Mouse (Mus musculus) megakaryocyte, embryonic 14.5 days (primary cell): Measurements from ENCODE around the gene Gabrr2.
"Not testable (repeated sequence)": the region's sequence is repeated elsewhere in the genome, so short reads cannot be mapped to it uniquely, and the experiment has no call there.

Source experiments
- FLI1 ChIP-seq: IDR thresholded peaks from 2 replicates; pipeline ENCODE4 v1.6.1; 2012; ENCODE audit warnings: low read length, inconsistent platforms, mixed read lengths
- GATA1 ChIP-seq: IDR thresholded peaks from 3 replicates; pipeline ENCODE4 v1.6.1; 2012; ENCODE audit warnings: mixed read lengths, low read length, inconsistent platforms, borderline replicate concordance

GRCm38 (mm10) chr4:33112866-33113265 is 50.1 kb downstream of the Gabrr2 start:
- not testable (repeated sequence) for TF ChIP-seq GATA1, FLI1
